Mouse (Mus musculus): ENCODE results near the gene Cxcl3.
"Not testable (repeated sequence)": the region's sequence is repeated elsewhere in the genome, so short reads cannot be mapped to it uniquely, and the experiment has no call there.

GRCm38 (mm10) chr5:90795392-90795791 lies 9.5 kb downstream of the Cxcl3 start:
- TF ChIP-seq GATA1, TAL1 (IDR thresholded peaks at IDR 0.05; ENCODE audit: low read length): not testable (repeated sequence)

Data from erythroblast, embryonic 14.5 days (primary cell).